Mouse (Mus musculus): ENCODE results near the gene Ola1. TPM values are rescaled to one million over a fixed set of nuclear protein-coding genes. Genes with fewer than 3 reads are reported as not detected.

The Ola1 gene
- polyA plus RNA-seq, 1 experiment: 69.6 TPM

- H3K4me3 ChIP-seq (ENCODE audit: insufficient read depth, low read length): no peak overlapping the region
- H3K4me1 ChIP-seq (ENCODE audit: control insufficient read depth, insufficient read depth, low read length): no peaks in the 10 kb centered on the region
- H3K27ac ChIP-seq (ENCODE audit: insufficient read depth, low read length): no peak overlapping the region
- TF ChIP-seq CTCF (IDR thresholded peaks at IDR 0.05; ENCODE audit: extremely low read depth, insufficient read depth, low read length) (peak; percentile 32; the same call in 1 of the 2 replicates), POLR2A (IDR thresholded peaks at IDR 0.05; ENCODE audit: extremely low read depth, insufficient read depth, low read length) (no peak)
Measured at GRCm38 (mm10) chr2:73059550-73060258, 159.0 kb downstream of the Ola1 start.

DNA sequence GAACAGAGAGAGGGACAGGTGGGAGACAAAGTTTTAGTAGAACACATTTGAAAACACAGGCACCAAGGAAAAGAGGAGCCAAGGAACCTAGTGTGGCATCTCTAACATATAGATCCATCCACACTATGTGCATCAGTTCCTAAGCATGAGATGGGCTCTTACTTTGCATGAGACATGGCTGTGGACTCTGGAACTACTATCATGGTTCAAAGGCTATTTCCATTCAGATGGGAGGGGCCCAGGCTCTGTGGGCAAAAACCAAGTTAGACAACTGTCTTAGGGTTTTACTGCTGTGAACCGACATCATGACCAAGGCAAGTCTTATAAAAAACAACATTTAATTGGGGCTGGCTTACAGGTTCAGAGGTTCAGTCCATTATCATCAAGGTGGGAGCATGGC is 160.4 kb downstream of the Ola1 start:
- Histone ChIP-seq H3K4me3 (ENCODE audit: insufficient read depth, low read length) (no peak overlapping the region), H3K4me1 (ENCODE audit: control insufficient read depth, insufficient read depth, low read length) (no peaks in the 10 kb centered on the region), H3K27ac (ENCODE audit: insufficient read depth, low read length) (no peak overlapping the region)
- no peak for TF ChIP-seq CTCF (IDR thresholded peaks at IDR 0.05; ENCODE audit: extremely low read depth, insufficient read depth, low read length)
- no peak for TF ChIP-seq POLR2A (IDR thresholded peaks at IDR 0.05; ENCODE audit: extremely low read depth, insufficient read depth, low read length)

DNA sequence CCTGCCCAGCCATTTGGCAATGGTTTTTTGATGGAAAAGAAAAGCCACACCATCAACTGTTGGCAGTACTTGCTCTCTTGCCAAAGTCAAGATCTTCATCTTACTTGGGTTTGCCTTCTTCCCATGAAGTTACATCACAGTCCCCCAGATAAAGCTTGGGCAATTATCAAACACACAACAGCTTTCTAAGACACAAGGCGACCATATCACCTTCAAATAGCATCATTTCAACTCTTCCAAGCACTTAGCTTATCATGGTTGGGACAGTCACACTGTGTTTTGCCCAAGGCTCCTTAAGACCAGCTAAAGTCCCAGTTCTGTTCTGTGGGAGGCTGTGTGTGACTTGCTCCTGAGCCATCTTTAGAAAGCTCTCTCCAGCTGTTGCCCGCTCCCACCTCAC is 161.1 kb downstream of the Ola1 start:
- Histone ChIP-seq H3K4me1 (ENCODE audit: control insufficient read depth, insufficient read depth, low read length) (no peaks in the 10 kb centered on the region), H3K4me3 (ENCODE audit: insufficient read depth, low read length) (no peak overlapping the region), H3K27ac (ENCODE audit: insufficient read depth, low read length) (no peak overlapping the region)
- no peak for TF ChIP-seq CTCF (IDR thresholded peaks at IDR 0.05; ENCODE audit: extremely low read depth, insufficient read depth, low read length)
- TF ChIP-seq POLR2A (IDR thresholded peaks at IDR 0.05; ENCODE audit: extremely low read depth, insufficient read depth, low read length): no peak

GRCm38 (mm10) chr2:73056090-73056956 is 162.4 kb downstream of the Ola1 start:
- Histone ChIP-seq H3K4me3 (ENCODE audit: insufficient read depth, low read length) (no peak overlapping the region), H3K4me1 (ENCODE audit: control insufficient read depth, insufficient read depth, low read length) (no peaks in the 10 kb centered on the region), H3K27ac (ENCODE audit: insufficient read depth, low read length) (no peak overlapping the region)
- no peak for TF ChIP-seq POLR2A (IDR thresholded peaks at IDR 0.05; ENCODE audit: extremely low read depth, insufficient read depth, low read length)
- no peak for TF ChIP-seq CTCF (IDR thresholded peaks at IDR 0.05; ENCODE audit: extremely low read depth, insufficient read depth, low read length)

DNA sequence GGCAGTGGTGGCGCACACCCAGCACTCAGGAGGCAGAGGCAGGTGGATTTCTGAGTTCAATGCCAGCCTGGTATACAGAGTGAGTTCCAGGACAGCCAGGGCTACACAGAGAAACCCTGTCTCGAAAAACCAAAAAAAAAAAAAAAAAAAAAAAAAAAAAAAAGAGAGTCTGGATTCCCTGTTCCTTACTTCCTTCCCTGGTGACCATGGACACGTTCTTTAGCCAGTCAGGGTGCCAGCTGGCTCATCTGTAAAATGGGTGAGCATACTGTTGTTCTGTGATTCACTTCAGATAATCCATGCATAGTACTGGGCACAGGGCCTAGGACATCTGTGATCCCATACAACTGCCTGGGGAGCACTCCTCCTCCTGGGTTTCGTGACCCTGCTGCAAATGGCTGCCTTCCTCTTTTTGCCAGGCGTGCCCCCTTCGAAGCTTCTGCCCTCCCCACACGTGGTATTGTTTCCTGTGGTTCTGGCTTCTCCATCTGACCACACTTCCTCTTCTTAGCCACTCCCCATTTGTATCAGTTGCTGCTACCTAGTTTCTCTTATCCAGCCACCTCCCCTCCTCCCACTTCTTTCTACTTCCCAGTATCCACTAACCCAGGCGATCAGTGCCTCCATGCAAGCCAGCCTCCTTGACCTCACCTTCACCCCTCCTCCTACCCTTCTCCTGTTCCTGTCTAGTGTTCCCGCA is 164.8 kb downstream of the Ola1 start:
- Histone ChIP-seq H3K4me3 (ENCODE audit: insufficient read depth, low read length) (no peak overlapping the region), H3K4me1 (ENCODE audit: control insufficient read depth, insufficient read depth, low read length) (no peaks in the 10 kb centered on the region), H3K27ac (ENCODE audit: insufficient read depth, low read length) (no peak overlapping the region)
- TF ChIP-seq CTCF (IDR thresholded peaks at IDR 0.05; ENCODE audit: extremely low read depth, insufficient read depth, low read length) (no peak), POLR2A (IDR thresholded peaks at IDR 0.05; ENCODE audit: extremely low read depth, insufficient read depth, low read length) (no peak)

- Histone ChIP-seq H3K4me3 (ENCODE audit: insufficient read depth, low read length) (no peak overlapping the region), H3K4me1 (ENCODE audit: control insufficient read depth, insufficient read depth, low read length) (no peaks in the 10 kb centered on the region), H3K27ac (ENCODE audit: insufficient read depth, low read length) (no peak overlapping the region)
- TF ChIP-seq POLR2A (IDR thresholded peaks at IDR 0.05; ENCODE audit: extremely low read depth, insufficient read depth, low read length) (no peak), CTCF (IDR thresholded peaks at IDR 0.05; ENCODE audit: extremely low read depth, insufficient read depth, low read length) (no peak)
Measured at GRCm38 (mm10) chr2:73050401-73050800, 168.3 kb downstream of the Ola1 start.

- H3K4me1 ChIP-seq (ENCODE audit: control insufficient read depth, insufficient read depth, low read length): no peaks in the 10 kb centered on the region
Measured at GRCm38 (mm10) chr2:73049977-73050376, 168.7 kb downstream of the Ola1 start.

DNA sequence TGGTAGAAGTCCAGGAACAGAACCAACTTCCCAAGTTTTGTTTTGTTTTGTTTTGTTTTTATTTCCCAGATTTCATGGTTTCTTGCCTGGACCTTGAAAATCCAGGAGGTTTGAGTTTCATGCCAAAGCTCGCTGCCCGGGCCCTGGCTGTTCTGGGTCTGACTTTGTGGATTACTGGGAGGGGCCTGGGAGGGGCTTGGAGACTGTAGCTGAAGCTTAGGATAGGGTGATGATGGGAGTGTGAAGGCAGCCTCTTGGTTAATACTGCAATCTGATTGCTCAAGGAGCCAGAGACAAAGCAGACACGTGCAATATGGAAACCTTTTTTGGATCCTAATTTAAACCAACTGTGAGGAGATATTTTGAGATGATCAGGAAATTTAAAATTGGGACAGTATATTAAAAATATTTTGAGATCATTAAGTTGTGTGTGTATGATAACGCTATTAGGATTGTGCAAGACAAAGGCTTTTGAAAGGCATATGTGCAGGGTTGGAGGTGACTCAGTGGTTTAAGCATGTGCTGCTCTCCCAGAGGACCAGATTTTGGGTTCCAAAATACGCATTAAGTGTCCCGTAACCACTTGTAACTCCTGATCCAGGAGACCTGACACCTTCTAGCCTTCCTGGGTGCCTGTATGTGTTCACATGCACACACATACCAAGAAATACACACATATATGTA is 169.6 kb downstream of the Ola1 start:
- TF ChIP-seq POLR2A (IDR thresholded peaks at IDR 0.05; ENCODE audit: extremely low read depth, insufficient read depth, low read length) (no peak), CTCF (IDR thresholded peaks at IDR 0.05; ENCODE audit: extremely low read depth, insufficient read depth, low read length) (no peak)
- no peak overlapping the region for H3K27ac ChIP-seq (ENCODE audit: insufficient read depth, low read length)
- H3K4me3 ChIP-seq (ENCODE audit: insufficient read depth, low read length): no peak overlapping the region
- H3K4me1 ChIP-seq (ENCODE audit: control insufficient read depth, insufficient read depth, low read length): no peaks in the 10 kb centered on the region

More at GRCm38 (mm10) chr2:73049977-73050376, 168.7 kb downstream of the Ola1 start:
- no peak overlapping the region for H3K4me3 ChIP-seq (ENCODE audit: insufficient read depth, low read length)
- no peak for TF ChIP-seq CTCF (IDR thresholded peaks at IDR 0.05; ENCODE audit: extremely low read depth, insufficient read depth, low read length)
- TF ChIP-seq POLR2A (IDR thresholded peaks at IDR 0.05; ENCODE audit: extremely low read depth, insufficient read depth, low read length): no peak
- H3K27ac ChIP-seq (ENCODE audit: insufficient read depth, low read length): no peak overlapping the region
